Mouse (Mus musculus) MEL (cell line): ENCODE measurements around the gene Hpse2.

ENCODE experiments used
- CTCF ChIP-seq, 3 experiments: IDR thresholded peaks in 2 of 3; conservative IDR thresholded peaks in 1 of 3; 2 replicates each; pipeline ENCODE4 v1.5.1; 2011 to 2012; ENCODE audit warnings: low read length in 3 of 3, low read depth in 2 of 3, mild to moderate bottlenecking in 2 of 3, improper control_type of control experiment in 1 of 3, inconsistent platforms in 1 of 3, mixed read lengths in 1 of 3, moderate library complexity in 1 of 3; ENCODE audit not compliant: control insufficient read depth in 1 of 3, insufficient read depth in 1 of 3, poor library complexity in 1 of 3, severe bottlenecking in 1 of 3
- HCFC1 ChIP-seq: IDR thresholded peaks from 2 replicates; pipeline ENCODE4 v1.6.1; 2012; ENCODE audit warnings: low read depth, mild to moderate bottlenecking, inconsistent platforms, low read length, improper control_type of control experiment, moderate library complexity
- MXI1 ChIP-seq: IDR thresholded peaks from 2 replicates; pipeline ENCODE4 v1.6.1; 2011; ENCODE audit warnings: mild to moderate bottlenecking, low read depth, low read length, improper control_type of control experiment
- POLR2A ChIP-seq, 2 experiments: IDR thresholded peaks; 2 replicates each; pipeline ENCODE4 v1.6.1; 2011 to 2012; ENCODE audit warnings: low read length in 2 of 2, mild to moderate bottlenecking in 2 of 2, control low read depth in 1 of 2, improper control_type of control experiment in 1 of 2, low read depth in 1 of 2, moderate library complexity in 1 of 2; ENCODE audit not compliant: control insufficient read depth in 1 of 2, insufficient read depth in 1 of 2, poor library complexity in 1 of 2
- POLR2AphosphoS5 ChIP-seq: IDR thresholded peaks from 2 replicates; pipeline ENCODE4 v1.6.1; 2012; ENCODE audit warnings: low read depth, borderline replicate concordance, mild to moderate bottlenecking, inconsistent platforms, low read length, moderate library complexity, mixed read lengths
- ZMIZ1 ChIP-seq: IDR thresholded peaks from 2 replicates; pipeline ENCODE4 v1.6.1; 2012; ENCODE audit warnings: low read depth, mild to moderate bottlenecking, inconsistent platforms, low read length, improper control_type of control experiment, moderate library complexity

DNA sequence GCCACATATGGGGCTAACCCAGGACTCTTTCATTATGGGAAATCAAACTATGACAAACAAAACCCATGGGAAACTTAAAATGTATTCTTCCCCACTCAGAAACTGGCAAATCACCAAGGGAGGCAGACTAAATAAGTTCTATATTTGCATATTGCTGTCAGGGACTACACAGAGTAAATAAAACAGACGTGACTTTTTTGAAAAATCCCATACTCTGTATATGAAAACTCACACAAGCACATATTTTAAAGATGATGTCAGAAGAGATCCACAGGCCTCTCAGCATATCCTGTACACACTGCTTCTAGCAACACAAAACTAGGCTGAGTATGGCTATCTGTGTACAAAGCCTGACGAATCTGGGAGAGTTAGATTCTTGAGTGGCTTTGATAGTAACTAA is 27.4 kb upstream of the Hpse2 start:
- no peak for TF ChIP-seq POLR2A (IDR thresholded peaks at IDR 0.05; ENCODE audit: control insufficient read depth in 1 of 2, insufficient read depth in 1 of 2, low read depth in 1 of 2, low read length in 2 of 2, poor library complexity in 1 of 2)
- TF ChIP-seq ZMIZ1 = no peak
- TF ChIP-seq POLR2AphosphoS5 = no peak
- TF ChIP-seq CTCF (IDR thresholded peaks at IDR 0.05 in 2 of 3, conservative IDR thresholded peaks at IDR 0.05 in 1 of 3; ENCODE audit: control insufficient read depth in 1 of 3, insufficient read depth in 1 of 3, low read depth in 2 of 3, low read length in 3 of 3, poor library complexity in 1 of 3, severe bottlenecking in 1 of 3) = no peak
- no peak for TF ChIP-seq HCFC1
- TF ChIP-seq MXI1 = no peak
